Mouse (Mus musculus) G1E (cell line): ENCODE data around the gene Erbb2.

Experiments used
- CTCF ChIP-seq: IDR thresholded peaks from 2 replicates; pipeline ENCODE4 v1.5.1; 2012; ENCODE audit warnings: low read depth, low read length, inconsistent platforms, mixed read lengths
- GATA1 ChIP-seq: IDR thresholded peaks from 2 replicates; pipeline ENCODE4 v1.6.1; 2012; ENCODE audit warnings: borderline replicate concordance, low read length, inconsistent platforms, mixed read lengths

GRCm38 (mm10) chr11:98385638-98386585 lies 26.4 kb upstream of the Erbb2 start, which contains the start of gene Pnmt:
- TF ChIP-seq CTCF (no peak), GATA1 (no peak)
